Mouse (Mus musculus) forebrain, embryonic 10.5 days (tissue): ENCODE measurements around the gene Rala. TPM values are rescaled to one million over a fixed set of nuclear protein-coding genes. Genes with fewer than 3 reads are reported as not detected.

Source experiments
- DNase-seq: peaks from one replicate; pipeline ENCODE4 v3.0.0-alpha.2; 2017; ENCODE audit warnings: low spot score; ENCODE audit errors: extremely low spot score
- H3K27ac ChIP-seq: fragments of 300-500 bp; sonication (generic); 2 replicates; pipeline ENCODE4 v1.5.1; 2016; ENCODE audit warnings: mild to moderate bottlenecking
- H3K27me3 ChIP-seq: fragments of 300-500 bp; sonication (generic); 2 replicates; pipeline ENCODE4 v1.6.1; 2016; ENCODE audit warnings: mild to moderate bottlenecking; ENCODE audit not compliant: poor library complexity, severe bottlenecking
- H3K36me3 ChIP-seq: fragments of 300-500 bp; sonication (generic); replicated peaks from 2 replicates; pipeline ENCODE4 v1.6.1; 2016; ENCODE audit warnings: mild to moderate bottlenecking, moderate library complexity
- H3K4me1 ChIP-seq: fragments of 300-500 bp; sonication (generic); 2 replicates; pipeline ENCODE4 v1.6.1; 2016
- H3K4me3 ChIP-seq: fragments of 300-500 bp; sonication (generic); 2 replicates; pipeline ENCODE4 v1.5.1; 2016; ENCODE audit warnings: mild to moderate bottlenecking, moderate library complexity
- H3K9me3 ChIP-seq: fragments of 300-500 bp; sonication (generic); 2 replicates; pipeline ENCODE4 v1.6.1; 2016; ENCODE audit warnings: mild to moderate bottlenecking, moderate library complexity
- WGBS: fragments of 180-500 bp; shearing (Covaris S2); methylation state at CpG from one replicate; pipeline ENCODE4 v1.1.7; 2016; 5-methylcytosine and 5-hydroxymethylcytosine counted together
- polyA plus RNA-seq: library from polyadenylated mRNA; unstranded; fragments of >200 nt; fragmentation: Nextera tagmentation; extraction: Ambion mirVana; gene quantifications from 2 replicates; pipeline ENCODE4 v1.2.1, GENCODE M21; 2016

Rala gene
- polyA plus RNA-seq: 101 and 103 TPM in 2 replicates

DNA sequence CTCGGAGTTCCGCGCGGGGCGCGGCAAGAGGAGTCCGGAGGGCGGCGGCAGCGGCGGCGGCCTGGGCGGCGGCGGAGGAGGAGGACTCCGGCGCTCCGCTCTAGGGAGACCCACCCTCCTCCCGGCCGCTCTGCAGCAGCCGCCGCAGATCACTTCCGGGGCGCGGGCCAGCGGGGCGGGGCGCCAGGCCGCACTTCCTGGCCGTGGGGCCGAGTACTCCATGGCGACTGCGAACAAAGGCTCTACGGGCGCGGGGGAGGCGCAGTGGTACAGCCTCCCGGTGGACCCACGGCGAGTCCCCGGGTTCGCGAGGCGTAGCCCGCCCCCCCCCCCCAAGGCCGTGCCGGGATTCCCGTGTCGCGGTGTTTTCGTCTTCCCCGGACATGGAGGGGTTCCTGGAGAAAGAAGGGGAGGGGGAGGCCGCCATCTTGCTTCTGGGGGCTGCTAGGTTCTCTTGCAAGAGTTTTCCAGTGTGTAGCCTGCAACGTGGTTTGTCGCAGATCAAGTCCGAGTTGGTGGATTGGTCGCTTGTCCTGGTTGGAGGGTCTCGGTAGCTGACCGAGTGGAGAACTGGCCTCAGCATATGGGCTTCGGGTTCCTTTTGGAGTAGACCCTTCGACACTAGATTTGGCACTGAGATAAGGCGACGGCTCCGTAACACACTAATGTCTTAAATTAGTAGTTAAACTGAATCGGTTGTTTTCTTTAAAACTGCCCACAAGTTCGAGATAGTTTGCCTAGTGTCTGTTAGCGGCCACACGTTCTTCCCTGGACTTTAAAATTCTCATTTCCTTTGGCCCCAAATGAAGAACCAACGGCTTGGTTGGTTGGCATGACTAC, at the start of gene Rala:
TSS of gene Rala (minus strand) at position 162 of the 840 bp plus-strand sequence.
- Histone ChIP-seq H3K4me1 (peaks cover 16% of the 10 kb centered on the region), H3K27ac (peak within 1 kb of the TSS; percentile 99), H3K36me3 (peaks cover 15% of the 10 kb centered on the region), H3K27me3 (no peaks in the 10 kb centered on the region; the same call in 1 of the 2 replicates), H3K4me3 (peak within 1 kb of the TSS; percentile 93), H3K9me3 (no peaks in the 10 kb centered on the region)
- WGBS: 8% methylated on average over 69 of the region's 69 CpGs
- peak; percentile 90 for DNase-seq

DNA sequence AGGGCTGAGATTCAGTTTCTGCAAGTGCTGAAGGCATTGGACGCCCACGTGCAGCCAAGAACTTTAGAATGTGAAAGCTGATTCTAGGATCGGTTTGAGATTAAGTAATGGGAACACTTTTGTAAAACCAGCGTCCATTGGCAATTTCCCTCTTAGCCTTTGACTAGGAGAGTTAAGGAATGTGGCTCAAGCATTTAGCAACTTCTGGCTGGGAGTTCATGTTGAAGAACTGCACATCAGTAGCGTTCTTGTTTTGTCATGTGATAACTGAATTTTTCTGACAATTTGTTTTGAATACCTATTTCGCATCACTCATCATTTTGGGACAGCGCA, 49.4 kb upstream of the Rala start:
- H3K27ac ChIP-seq: peak overlapping the region; percentile 89
- no peak for DNase-seq
- no peaks in the 10 kb centered on the region for H3K9me3 ChIP-seq
- H3K4me1 ChIP-seq: peaks cover 12% of the 10 kb centered on the region
- H3K36me3 ChIP-seq: peaks cover 15% of the 10 kb centered on the region
- WGBS: 38% methylated on average over 7 of the region's 7 CpGs
- no peaks in the 10 kb centered on the region for H3K27me3 ChIP-seq
- H3K4me3 ChIP-seq: peak overlapping the region; percentile 82

DNA sequence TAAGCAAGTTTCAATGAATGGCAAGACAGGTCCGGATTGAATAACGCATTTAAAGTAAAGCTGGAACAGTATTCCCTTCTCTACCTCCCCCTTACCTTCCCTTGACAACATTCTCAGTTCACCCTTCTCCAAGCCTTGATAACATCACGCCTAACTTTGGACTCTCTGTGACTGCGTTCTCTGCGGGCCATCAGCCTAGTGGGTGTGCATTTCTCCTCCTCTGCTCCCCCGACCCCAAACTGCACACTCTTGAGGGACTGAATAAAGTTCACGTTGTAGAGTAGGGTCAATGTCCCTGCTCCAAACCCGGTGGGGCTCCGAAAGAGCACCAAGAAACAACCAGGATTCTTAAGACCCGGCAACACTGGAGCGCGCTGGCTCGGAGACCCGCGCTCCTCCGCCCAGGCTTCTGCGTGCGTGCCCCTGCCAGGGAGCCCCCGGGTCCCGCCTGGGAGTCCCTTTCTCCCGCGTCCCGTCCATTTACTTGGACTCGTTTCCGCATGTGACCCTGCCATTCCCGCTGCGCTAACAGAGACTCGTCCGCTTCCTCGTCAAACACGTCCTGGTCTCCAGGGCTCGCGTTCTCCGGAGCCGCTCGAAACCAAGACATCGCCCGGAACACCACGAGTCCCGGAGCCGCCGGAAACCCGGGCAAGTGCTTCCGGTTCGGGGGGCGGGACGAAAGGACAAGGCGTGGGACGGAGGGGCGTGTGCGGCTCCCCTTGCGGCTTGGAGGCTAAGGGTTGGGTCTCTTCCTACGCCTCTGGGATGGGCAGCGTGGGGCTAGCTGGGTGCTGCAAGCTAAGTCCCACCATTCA, 48.9 kb upstream of the Rala start, which contains the start of gene Yae1d1:
TSS of gene Yae1d1 (minus strand) at position 653 of the 818 bp plus-strand sequence.
- DNase-seq: peak; percentile 93
- H3K4me1 ChIP-seq: peaks cover 12% of the 10 kb centered on the region
- H3K27ac ChIP-seq: peak within 1 kb of the TSS; percentile 89
- H3K4me3 ChIP-seq: peak within 1 kb of the TSS; percentile 82
- H3K9me3 ChIP-seq: no peaks in the 10 kb centered on the region
- WGBS: under 1% methylated on average over 54 of the region's 54 CpGs
- H3K36me3 ChIP-seq: peaks cover 16% of the 10 kb centered on the region
- H3K27me3 ChIP-seq: no peaks in the 10 kb centered on the region

DNA sequence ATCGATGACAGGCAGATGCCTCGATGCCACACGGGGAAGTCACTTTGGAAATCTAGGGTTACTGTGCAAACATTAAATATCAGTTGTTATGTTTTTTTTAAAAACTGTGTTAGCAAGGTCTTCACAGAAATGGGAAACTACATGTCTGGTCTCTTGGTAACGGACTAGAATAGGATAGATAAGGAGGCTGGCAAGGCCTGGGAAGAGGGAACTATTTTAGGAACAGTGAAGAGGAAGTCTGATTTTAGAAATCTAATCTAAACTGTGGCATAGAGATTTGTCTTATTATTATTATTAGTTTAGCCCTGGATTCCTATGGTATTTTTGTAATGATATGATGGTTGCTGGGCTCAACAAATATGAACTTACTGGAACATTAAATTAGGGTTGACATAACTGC, 48.0 kb upstream of the Rala start:
- H3K9me3 ChIP-seq: no peaks in the 10 kb centered on the region
- H3K36me3 ChIP-seq: peaks cover 25% of the 10 kb centered on the region
- DNase-seq: no peak
- no peaks in the 10 kb centered on the region for H3K27me3 ChIP-seq
- 82% methylated on average over 4 of the region's 4 CpGs for WGBS
- peak overlapping the region; percentile 82 for H3K4me3 ChIP-seq
- peaks cover 12% of the 10 kb centered on the region for H3K4me1 ChIP-seq
- H3K27ac ChIP-seq: no peak overlapping the region

DNA sequence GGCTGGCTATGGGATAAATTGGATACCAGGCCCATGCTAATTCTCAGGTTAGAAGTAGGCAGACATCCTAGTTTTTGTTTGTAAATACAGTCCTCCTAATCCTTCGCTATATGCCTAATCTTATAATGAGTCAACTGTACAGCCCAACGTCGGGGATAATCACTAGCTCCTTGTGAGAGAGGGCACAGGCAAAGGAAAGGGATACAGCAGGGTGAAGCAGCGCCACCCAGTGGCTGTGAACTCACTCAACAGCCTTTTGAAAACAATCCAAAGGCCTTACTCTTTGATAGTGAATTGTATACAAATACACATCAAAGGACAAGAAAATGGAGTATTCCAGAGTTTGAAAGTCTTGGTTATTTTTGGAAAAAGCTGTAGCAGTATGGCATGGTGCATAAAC, 39.2 kb upstream of the Rala start:
- Histone ChIP-seq H3K4me1 (no peaks in the 10 kb centered on the region), H3K36me3 (peaks cover 74% of the 10 kb centered on the region), H3K4me3 (no peak overlapping the region), H3K27ac (no peak overlapping the region), H3K27me3 (no peaks in the 10 kb centered on the region), H3K9me3 (no peaks in the 10 kb centered on the region)
- WGBS: 67% methylated on average over 4 of the region's 4 CpGs
- DNase-seq: no peak

DNA sequence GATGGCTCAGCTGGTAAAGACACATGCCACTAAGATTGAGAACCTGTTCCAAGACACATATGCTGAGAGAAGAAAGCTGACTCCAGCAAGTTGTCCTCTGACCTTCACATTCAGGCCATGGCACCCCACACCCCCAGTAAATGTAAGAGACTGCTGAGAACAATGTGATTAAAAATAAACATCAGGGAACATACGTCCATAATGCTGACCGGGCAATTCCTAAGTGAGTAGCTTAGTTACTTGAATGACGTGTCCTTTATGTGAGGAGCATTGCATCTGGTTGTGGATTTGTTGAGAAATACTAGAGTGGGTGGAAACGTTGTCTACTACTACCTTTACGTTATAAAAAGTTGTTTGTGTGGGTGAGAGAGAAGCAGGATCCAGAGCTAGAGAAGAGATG, 38.6 kb upstream of the Rala start:
- Histone ChIP-seq H3K27ac (no peak overlapping the region), H3K36me3 (peaks cover 70% of the 10 kb centered on the region), H3K4me1 (no peaks in the 10 kb centered on the region), H3K9me3 (no peaks in the 10 kb centered on the region), H3K27me3 (no peaks in the 10 kb centered on the region), H3K4me3 (no peak overlapping the region)
- DNase-seq: no peak
- WGBS: 92% methylated on average over 5 of the region's 5 CpGs

DNA sequence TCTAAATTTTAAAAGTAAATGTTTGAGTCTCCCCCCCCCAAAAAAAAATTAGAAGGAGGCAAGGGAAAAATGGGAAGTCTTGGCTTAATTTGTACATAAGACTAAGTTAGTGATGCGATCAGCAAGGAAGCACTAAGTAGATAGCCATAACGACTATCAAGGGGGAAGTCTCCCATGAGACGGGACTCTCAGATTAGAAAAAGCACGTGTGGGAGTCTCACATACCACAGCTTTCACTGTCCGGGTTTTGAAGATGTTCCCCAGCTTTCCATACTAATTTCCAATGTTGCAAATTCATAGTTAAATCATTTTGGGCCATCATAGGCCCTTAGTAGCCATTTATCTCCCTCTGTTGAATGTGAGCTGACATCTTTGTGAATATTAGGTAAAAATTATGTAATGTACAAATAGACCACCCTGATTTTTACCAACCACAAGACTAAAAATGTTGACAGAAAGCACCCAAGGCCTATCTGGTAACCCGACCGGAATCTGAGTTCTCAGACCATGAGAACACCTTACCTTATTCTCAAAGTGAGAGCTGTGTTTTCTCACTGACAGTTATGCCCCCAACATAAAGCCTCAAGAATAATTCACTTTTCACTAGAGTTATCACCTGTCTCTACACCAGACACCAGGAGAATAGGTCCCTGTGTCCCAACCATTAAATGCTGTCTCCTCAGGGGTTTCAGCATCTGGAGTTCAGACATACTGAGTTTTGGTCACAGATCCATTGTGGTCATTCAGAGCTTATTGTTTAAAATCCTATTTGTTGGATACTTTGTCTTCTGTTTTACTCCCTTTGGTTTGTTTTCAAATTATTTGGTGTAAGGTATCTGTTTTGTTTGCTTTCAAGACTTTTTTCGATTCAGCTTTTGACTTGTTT, 33.1 kb upstream of the Rala start:
- no peaks in the 10 kb centered on the region for H3K27me3 ChIP-seq
- H3K27ac ChIP-seq: no peak overlapping the region
- H3K4me1 ChIP-seq: no peaks in the 10 kb centered on the region
- no peak overlapping the region for H3K4me3 ChIP-seq
- WGBS: 84% methylated on average over 8 of the region's 8 CpGs
- H3K36me3 ChIP-seq: peaks cover 16% of the 10 kb centered on the region
- no peaks in the 10 kb centered on the region for H3K9me3 ChIP-seq
- no peak for DNase-seq

DNA sequence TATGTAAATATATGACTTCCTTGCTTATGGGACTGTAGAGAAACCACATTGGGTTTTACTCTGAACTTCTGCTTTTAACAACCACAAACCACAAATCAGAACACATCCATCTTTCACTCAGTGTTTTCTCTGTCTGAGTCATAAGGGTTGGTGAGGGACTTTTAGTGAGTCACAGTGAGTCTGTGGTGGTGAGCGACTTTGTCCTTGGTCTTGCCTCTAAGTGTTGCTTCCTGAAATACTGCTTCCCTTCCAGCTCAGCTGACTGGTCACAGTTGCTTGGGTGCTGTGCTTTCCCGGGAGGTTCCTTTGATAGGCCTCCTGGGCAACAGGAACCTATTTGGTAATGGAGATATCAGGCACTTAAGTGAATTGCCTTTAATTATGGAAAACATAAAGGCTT, 31.9 kb upstream of the Rala start:
- WGBS: 83% methylated on average over 2 of the region's 2 CpGs
- DNase-seq: no peak
- no peaks in the 10 kb centered on the region for H3K27me3 ChIP-seq
- H3K4me3 ChIP-seq: no peak overlapping the region
- no peak overlapping the region for H3K27ac ChIP-seq
- no peaks in the 10 kb centered on the region for H3K9me3 ChIP-seq
- peaks cover 8% of the 10 kb centered on the region; the same call in 1 of the 2 replicates for H3K36me3 ChIP-seq
- H3K4me1 ChIP-seq: no peaks in the 10 kb centered on the region

DNA sequence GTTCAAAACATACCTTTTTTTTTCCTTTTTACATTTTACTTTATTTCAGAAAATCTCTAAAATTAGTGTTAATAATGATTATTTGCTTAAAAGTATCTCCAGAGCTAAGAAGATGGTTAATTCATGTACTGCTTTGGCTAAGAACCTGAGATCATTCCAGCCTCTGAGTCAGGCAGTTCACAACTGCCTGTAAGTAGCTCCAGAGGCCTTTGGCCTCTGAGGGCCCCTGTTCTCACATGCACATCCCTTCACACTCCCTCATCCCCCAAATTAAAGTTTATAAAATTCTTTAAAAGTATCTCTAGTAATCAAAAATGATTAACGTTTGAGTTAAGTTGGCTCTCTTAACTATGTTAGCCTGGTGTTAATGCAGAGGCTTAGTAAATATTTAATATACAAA, 31.4 kb upstream of the Rala start:
- 90% methylated on average over 1 of the region's 1 CpGs for WGBS
- H3K27me3 ChIP-seq: no peaks in the 10 kb centered on the region
- no peaks in the 10 kb centered on the region for H3K4me1 ChIP-seq
- no peaks in the 10 kb centered on the region for H3K9me3 ChIP-seq
- H3K36me3 ChIP-seq: peaks cover 8% of the 10 kb centered on the region; the same call in 1 of the 2 replicates
- DNase-seq: no peak
- no peak overlapping the region for H3K27ac ChIP-seq
- H3K4me3 ChIP-seq: no peak overlapping the region

DNA sequence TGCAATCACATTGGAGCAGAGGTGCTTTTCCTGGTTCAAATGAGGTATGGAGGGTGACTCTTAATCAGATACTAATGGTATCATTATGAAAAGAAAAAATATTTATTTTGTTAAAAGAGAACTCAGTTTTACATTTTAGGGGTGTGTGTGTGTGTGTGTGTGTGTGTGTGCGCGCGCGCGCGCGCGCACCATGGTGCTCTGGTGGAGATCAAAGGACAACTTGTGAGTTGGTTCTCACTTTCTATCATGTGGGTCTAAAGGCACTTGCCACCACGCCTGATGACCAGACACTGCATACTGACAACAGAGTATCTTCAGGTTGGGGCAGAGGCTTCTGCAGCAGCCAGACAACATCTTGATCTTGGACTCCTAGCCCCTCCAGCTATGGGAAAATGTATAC, 30.7 kb upstream of the Rala start:
- no peaks in the 10 kb centered on the region for H3K4me1 ChIP-seq
- no peaks in the 10 kb centered on the region for H3K9me3 ChIP-seq
- 0 out of 2 replicates have a peak, but pooled peaks cover 5% of the 10 kb centered on the region for H3K36me3 ChIP-seq
- H3K4me3 ChIP-seq: no peak overlapping the region
- no peaks in the 10 kb centered on the region for H3K27me3 ChIP-seq
- H3K27ac ChIP-seq: no peak overlapping the region
- DNase-seq: no peak
- 95% methylated on average over 9 of the region's 9 CpGs for WGBS

DNA sequence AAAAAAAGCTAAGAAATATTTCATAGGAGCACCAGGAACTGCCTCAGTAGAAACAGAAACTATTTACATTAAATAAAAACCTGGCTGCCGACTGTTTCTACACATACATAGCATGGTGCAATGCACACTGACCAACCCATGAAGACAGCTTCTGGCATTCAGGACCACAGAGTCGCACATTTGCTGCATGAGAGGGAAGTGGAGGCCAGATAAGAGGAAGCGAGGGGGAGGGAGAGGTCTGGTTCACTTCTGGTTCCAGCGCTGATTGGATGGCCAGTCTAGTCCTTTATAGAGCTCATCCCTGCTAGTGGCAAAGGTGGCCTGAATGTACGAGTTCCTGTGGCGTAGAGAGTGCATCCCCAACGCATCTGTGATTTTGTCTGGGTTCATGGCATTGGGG, 16.6 kb upstream of the Rala start:
- Histone ChIP-seq H3K27me3 (no peaks in the 10 kb centered on the region), H3K4me3 (no peak overlapping the region), H3K4me1 (no peaks in the 10 kb centered on the region), H3K27ac (no peak overlapping the region), H3K9me3 (no peaks in the 10 kb centered on the region), H3K36me3 (no peaks in the 10 kb centered on the region)
- 82% methylated on average over 7 of the region's 7 CpGs for WGBS
- DNase-seq: no peak

DNA sequence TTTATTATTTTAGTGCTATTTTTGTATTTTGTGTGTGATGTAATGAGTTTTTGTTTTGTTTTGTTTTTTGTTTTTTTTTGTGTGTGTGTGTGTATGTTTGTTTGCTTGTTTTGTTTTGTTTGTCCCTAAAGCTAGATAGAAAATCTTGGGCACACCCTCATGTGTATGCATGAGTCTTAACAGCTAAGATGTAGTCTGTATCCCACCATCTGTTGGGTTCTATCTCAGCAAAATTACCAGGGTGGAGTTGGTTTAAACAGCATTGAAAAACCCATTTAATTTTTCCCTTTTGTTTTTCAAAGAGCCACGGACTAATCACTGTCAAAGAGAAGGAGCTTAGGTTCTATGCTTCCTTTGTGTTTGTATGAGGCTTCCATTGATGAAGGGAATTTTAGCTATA, 10.2 kb upstream of the Rala start:
- Histone ChIP-seq H3K4me3 (no peak overlapping the region), H3K27ac (no peak overlapping the region), H3K36me3 (no peaks in the 10 kb centered on the region), H3K4me1 (no peaks in the 10 kb centered on the region), H3K9me3 (no peaks in the 10 kb centered on the region), H3K27me3 (no peaks in the 10 kb centered on the region)
- WGBS: 68% methylated on average over 1 of the region's 1 CpGs
- DNase-seq: no peak
